Mouse (Mus musculus): ENCODE data around the gene Pvalb. TPM values are rescaled to one million over a fixed set of nuclear protein-coding genes. Genes with fewer than 3 reads are reported as not detected.

Pvalb gene
- polyA plus RNA-seq, 1 experiment from 2014 or later = 0.28 TPM

DNA sequence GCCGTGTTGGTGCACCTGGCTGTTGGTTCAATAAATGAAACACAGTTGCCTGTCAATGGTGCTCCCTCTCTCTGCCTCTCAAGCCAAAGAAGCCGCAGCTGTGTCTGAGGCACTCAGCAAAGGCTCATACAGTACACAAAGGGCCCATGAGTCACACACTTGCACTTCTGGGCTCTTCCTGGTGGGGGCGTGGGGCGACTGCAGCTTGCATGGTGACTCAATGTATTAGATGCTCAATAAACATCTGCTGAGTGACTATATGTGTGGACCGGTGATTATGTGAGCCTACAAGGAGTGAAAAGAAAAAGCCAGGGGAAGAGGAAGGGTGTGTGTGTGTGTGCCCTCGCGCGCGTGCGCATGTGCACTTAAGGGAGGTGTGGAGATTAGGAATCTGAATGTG lies 34.5 kb downstream of the Pvalb start:
- no peak overlapping the region for H3K4me2 ChIP-seq (ENCODE audit: low read depth, low read length)
- H3K27ac ChIP-seq (ENCODE audit: low read length) = no peak overlapping the region
- 89% methylated on average over 10 of the region's 10 CpGs for WGBS

DNA sequence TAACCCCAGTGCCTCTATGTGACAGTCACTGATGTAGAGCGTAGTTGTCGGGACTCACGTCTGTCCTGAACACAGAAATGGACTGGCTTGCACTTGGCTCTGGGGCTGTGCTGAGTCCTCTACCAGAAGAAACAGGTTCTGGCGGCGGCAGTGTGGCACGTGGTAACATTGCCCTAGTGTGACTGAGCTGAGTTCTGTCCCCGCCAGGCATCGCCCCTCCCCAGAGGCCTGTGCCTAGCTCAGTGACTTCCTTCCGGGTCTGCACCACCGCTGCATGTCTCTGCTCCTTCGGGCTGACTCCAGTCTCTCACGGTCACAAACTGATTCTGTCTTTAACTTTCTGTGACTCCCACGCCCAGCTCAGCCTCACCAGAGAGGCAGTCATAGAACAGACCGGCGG lies 35.5 kb downstream of the Pvalb start:
- H3K4me3 ChIP-seq (replicated peaks; ENCODE audit: low read length) = no peak overlapping the region
- peaks cover 14% of the 10 kb centered on the region for H3K4me1 ChIP-seq (ENCODE audit: control insufficient read depth, insufficient read depth, low read length)
- no peaks in the 10 kb centered on the region for H3K36me3 ChIP-seq (ENCODE audit: control insufficient read depth, insufficient read depth, low read length)
- H3K9ac ChIP-seq (ENCODE audit: low read length) = no peak overlapping the region
- WGBS = 91% methylated on average over 15 of the region's 15 CpGs
- no peak overlapping the region for H3K27ac ChIP-seq (ENCODE audit: low read length)
- H3K27me3 ChIP-seq (ENCODE audit: control insufficient read depth, insufficient read depth, low read length) = no peaks in the 10 kb centered on the region
- no peak for ATAC-seq (ENCODE audit: insufficient read depth, low FRiP score)
- H3K9me3 ChIP-seq (replicated peaks; ENCODE audit: control insufficient read depth, low read length) = no peaks in the 10 kb centered on the region
- H3K4me2 ChIP-seq (ENCODE audit: low read depth, low read length) = no peak overlapping the region

More for the DNA sequence above, 34.5 kb downstream of the Pvalb start:
- no peaks in the 10 kb centered on the region for H3K27me3 ChIP-seq (ENCODE audit: control insufficient read depth, insufficient read depth, low read length)
- no peaks in the 10 kb centered on the region for H3K9me3 ChIP-seq (replicated peaks; ENCODE audit: control insufficient read depth, low read length)
- no peak for ATAC-seq (ENCODE audit: insufficient read depth, low FRiP score)
- H3K4me3 ChIP-seq (replicated peaks; ENCODE audit: low read length) = no peak overlapping the region
- peaks cover 14% of the 10 kb centered on the region for H3K4me1 ChIP-seq (ENCODE audit: control insufficient read depth, insufficient read depth, low read length)
- no peak overlapping the region for H3K9ac ChIP-seq (ENCODE audit: low read length)
- no peaks in the 10 kb centered on the region for H3K36me3 ChIP-seq (ENCODE audit: control insufficient read depth, insufficient read depth, low read length)

GRCm38 (mm10) chr15:78169566-78169965 lies 36.6 kb downstream of the Pvalb start:
- WGBS = 73% methylated on average over 11 of the region's 11 CpGs
- H3K9me3 ChIP-seq (replicated peaks; ENCODE audit: control insufficient read depth, low read length) = no peaks in the 10 kb centered on the region
- peaks cover 10% of the 10 kb centered on the region for H3K4me1 ChIP-seq (ENCODE audit: control insufficient read depth, insufficient read depth, low read length)
- no peak overlapping the region for H3K4me2 ChIP-seq (ENCODE audit: low read depth, low read length)
- no peak for ATAC-seq (ENCODE audit: insufficient read depth, low FRiP score)
- no peak overlapping the region for H3K4me3 ChIP-seq (replicated peaks; ENCODE audit: low read length)
- H3K9ac ChIP-seq (ENCODE audit: low read length) = no peak overlapping the region
- no peaks in the 10 kb centered on the region for H3K27me3 ChIP-seq (ENCODE audit: control insufficient read depth, insufficient read depth, low read length)
- no peaks in the 10 kb centered on the region for H3K36me3 ChIP-seq (ENCODE audit: control insufficient read depth, insufficient read depth, low read length)
- H3K27ac ChIP-seq (ENCODE audit: low read length) = no peak overlapping the region

DNA sequence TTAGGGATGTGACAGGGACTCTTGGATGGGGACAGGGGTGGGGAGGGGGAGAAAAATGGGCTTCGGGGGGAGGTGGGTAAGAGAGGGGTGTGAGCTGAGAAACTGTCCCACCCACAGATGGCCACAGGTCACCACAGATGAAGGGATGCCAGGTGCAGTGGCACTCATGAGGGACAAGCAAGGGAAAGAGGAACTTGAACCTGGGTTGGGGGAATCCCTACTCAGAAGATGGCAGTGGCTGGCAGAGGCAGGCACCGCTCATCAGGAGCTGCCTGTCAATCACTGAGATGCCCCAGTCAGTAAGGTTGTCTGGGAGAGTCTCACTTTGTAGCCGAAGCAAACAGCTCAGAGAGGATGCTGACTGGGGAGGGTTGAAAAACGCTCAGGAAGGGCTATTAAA lies 40.9 kb downstream of the Pvalb start:
- WGBS = 86% methylated on average over 4 of the region's 4 CpGs
- ATAC-seq (ENCODE audit: insufficient read depth, low FRiP score) = no peak

DNA sequence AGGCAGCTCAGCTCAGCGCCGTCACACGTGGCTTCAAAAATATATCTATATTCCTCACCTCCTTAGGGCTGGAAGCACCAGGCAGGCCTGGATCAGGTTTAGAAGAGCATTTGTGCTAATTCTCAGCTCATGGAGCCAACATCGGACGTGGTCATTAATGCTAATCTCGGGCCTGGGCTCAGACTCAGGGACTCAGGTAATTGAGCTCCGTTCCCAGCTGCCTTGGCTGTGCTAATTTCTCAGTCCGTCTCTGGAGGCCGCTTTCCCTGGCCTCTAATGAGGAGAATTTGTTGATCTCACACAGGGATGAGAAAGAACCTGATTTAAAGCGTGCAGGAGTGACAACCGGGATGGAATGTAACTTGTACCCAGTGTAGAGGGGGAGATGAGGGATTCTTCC lies 41.7 kb downstream of the Pvalb start:
- ATAC-seq (ENCODE audit: insufficient read depth, low FRiP score) = no peak
- Histone ChIP-seq H3K9ac (ENCODE audit: low read length) (no peak overlapping the region), H3K4me1 (ENCODE audit: control insufficient read depth, insufficient read depth, low read length) (no peaks in the 10 kb centered on the region), H3K4me2 (ENCODE audit: low read depth, low read length) (no peak overlapping the region), H3K36me3 (ENCODE audit: control insufficient read depth, insufficient read depth, low read length) (no peaks in the 10 kb centered on the region), H3K9me3 (replicated peaks; ENCODE audit: control insufficient read depth, low read length) (no peaks in the 10 kb centered on the region), H3K4me3 (replicated peaks; ENCODE audit: low read length) (no peak overlapping the region), H3K27me3 (ENCODE audit: control insufficient read depth, insufficient read depth, low read length) (no peaks in the 10 kb centered on the region), H3K27ac (ENCODE audit: low read length) (no peak overlapping the region)
- 88% methylated on average over 11 of the region's 11 CpGs for WGBS

More for the DNA sequence above, 40.9 kb downstream of the Pvalb start:
- Histone ChIP-seq H3K27me3 (ENCODE audit: control insufficient read depth, insufficient read depth, low read length) (no peaks in the 10 kb centered on the region), H3K36me3 (ENCODE audit: control insufficient read depth, insufficient read depth, low read length) (no peaks in the 10 kb centered on the region), H3K9me3 (replicated peaks; ENCODE audit: control insufficient read depth, low read length) (no peaks in the 10 kb centered on the region), H3K27ac (ENCODE audit: low read length) (no peak overlapping the region), H3K4me3 (replicated peaks; ENCODE audit: low read length) (no peak overlapping the region), H3K4me1 (ENCODE audit: control insufficient read depth, insufficient read depth, low read length) (no peaks in the 10 kb centered on the region), H3K9ac (ENCODE audit: low read length) (no peak overlapping the region), H3K4me2 (ENCODE audit: low read depth, low read length) (no peak overlapping the region)

- Histone ChIP-seq H3K27me3 (ENCODE audit: control insufficient read depth, insufficient read depth, low read length) (no peaks in the 10 kb centered on the region), H3K27ac (ENCODE audit: low read length) (no peak overlapping the region), H3K4me3 (replicated peaks; ENCODE audit: low read length) (no peak overlapping the region), H3K9ac (ENCODE audit: low read length) (no peak overlapping the region), H3K4me2 (ENCODE audit: low read depth, low read length) (no peak overlapping the region), H3K4me1 (ENCODE audit: control insufficient read depth, insufficient read depth, low read length) (no peaks in the 10 kb centered on the region), H3K36me3 (ENCODE audit: control insufficient read depth, insufficient read depth, low read length) (no peaks in the 10 kb centered on the region), H3K9me3 (replicated peaks; ENCODE audit: control insufficient read depth, low read length) (no peaks in the 10 kb centered on the region)
- no peak for ATAC-seq (ENCODE audit: insufficient read depth, low FRiP score)
- 75% methylated on average over 9 of the region's 9 CpGs for WGBS
Observed at GRCm38 (mm10) chr15:78161946-78162345, 44.3 kb downstream of the Pvalb start.

- H3K27ac ChIP-seq (ENCODE audit: low read length) = no peak overlapping the region
- H3K27me3 ChIP-seq (ENCODE audit: control insufficient read depth, insufficient read depth, low read length) = no peaks in the 10 kb centered on the region
- no peaks in the 10 kb centered on the region for H3K36me3 ChIP-seq (ENCODE audit: control insufficient read depth, insufficient read depth, low read length)
- H3K9me3 ChIP-seq (replicated peaks; ENCODE audit: control insufficient read depth, low read length) = no peaks in the 10 kb centered on the region
- no peak overlapping the region for H3K9ac ChIP-seq (ENCODE audit: low read length)
- H3K4me2 ChIP-seq (ENCODE audit: low read depth, low read length) = no peak overlapping the region
- whole genome bisulfite sequencing = 71% methylated on average over 5 of the region's 5 CpGs
- ATAC-seq (ENCODE audit: insufficient read depth, low FRiP score) = no peak
- no peak overlapping the region for H3K4me3 ChIP-seq (replicated peaks; ENCODE audit: low read length)
- no peaks in the 10 kb centered on the region for H3K4me1 ChIP-seq (ENCODE audit: control insufficient read depth, insufficient read depth, low read length)
Observed at GRCm38 (mm10) chr15:78158335-78158734, 47.9 kb downstream of the Pvalb start.

- no peak overlapping the region for H3K4me2 ChIP-seq (ENCODE audit: low read depth, low read length)
- no peak overlapping the region for H3K9ac ChIP-seq (ENCODE audit: low read length)
- H3K4me1 ChIP-seq (ENCODE audit: control insufficient read depth, insufficient read depth, low read length) = no peaks in the 10 kb centered on the region
- no peak overlapping the region for H3K27ac ChIP-seq (ENCODE audit: low read length)
- no peaks in the 10 kb centered on the region for H3K9me3 ChIP-seq (replicated peaks; ENCODE audit: control insufficient read depth, low read length)
- no peaks in the 10 kb centered on the region for H3K36me3 ChIP-seq (ENCODE audit: control insufficient read depth, insufficient read depth, low read length)
- no peaks in the 10 kb centered on the region for H3K27me3 ChIP-seq (ENCODE audit: control insufficient read depth, insufficient read depth, low read length)
- no peak for ATAC-seq (ENCODE audit: insufficient read depth, low FRiP score)
- no peak overlapping the region for H3K4me3 ChIP-seq (replicated peaks; ENCODE audit: low read length)
- 78% methylated on average over 4 of the region's 4 CpGs for WGBS
Observed at GRCm38 (mm10) chr15:78157824-78158223, 48.4 kb downstream of the Pvalb start.

DNA sequence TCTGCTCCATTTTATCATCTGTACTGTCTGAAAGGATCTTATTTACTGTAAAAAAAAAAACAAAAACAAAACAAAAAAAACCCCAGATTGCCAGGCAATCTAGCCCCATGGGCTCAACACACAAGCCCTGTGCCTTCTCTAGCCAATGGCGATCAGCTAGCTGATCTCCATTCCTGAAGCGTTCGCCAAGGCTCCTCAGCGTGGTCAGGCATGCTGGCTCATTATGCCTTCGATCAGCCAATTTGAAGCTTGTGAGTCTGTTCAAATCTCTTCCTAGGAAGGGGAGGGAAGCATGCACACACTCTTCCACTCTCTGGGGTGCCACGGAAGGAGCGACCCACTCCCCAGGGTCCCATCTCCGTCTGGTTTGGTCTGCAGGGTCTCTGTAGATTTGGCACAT lies 48.9 kb downstream of the Pvalb start:
- Histone ChIP-seq H3K27me3 (ENCODE audit: control insufficient read depth, insufficient read depth, low read length) (no peaks in the 10 kb centered on the region), H3K4me1 (ENCODE audit: control insufficient read depth, insufficient read depth, low read length) (no peaks in the 10 kb centered on the region), H3K4me3 (replicated peaks; ENCODE audit: low read length) (no peak overlapping the region), H3K27ac (ENCODE audit: low read length) (no peak overlapping the region), H3K36me3 (ENCODE audit: control insufficient read depth, insufficient read depth, low read length) (no peaks in the 10 kb centered on the region), H3K9ac (ENCODE audit: low read length) (no peak overlapping the region), H3K9me3 (replicated peaks; ENCODE audit: control insufficient read depth, low read length) (no peaks in the 10 kb centered on the region), H3K4me2 (ENCODE audit: low read depth, low read length) (no peak overlapping the region)
- 76% methylated on average over 8 of the region's 8 CpGs for WGBS
- ATAC-seq (ENCODE audit: insufficient read depth, low FRiP score) = no peak

DNA sequence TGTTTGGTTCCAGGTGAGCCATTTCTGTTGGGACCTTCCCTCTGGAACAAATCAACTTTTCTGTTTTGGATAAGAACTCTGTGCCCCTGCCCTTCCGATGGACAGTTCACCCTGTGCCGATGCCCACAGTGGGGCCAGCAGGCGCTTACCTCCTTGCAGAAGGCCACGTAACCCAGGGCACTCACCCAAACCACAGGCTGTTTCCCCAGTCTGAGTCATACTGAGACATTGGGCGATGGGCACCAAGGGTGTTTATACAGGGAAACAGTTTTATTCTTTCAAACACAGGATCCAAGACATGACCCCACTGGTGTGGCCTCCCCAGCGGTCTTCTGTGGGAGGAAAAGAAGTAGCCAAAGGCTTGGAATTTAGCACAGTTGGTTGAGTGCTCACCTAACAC lies 50.8 kb downstream of the Pvalb start:
- Histone ChIP-seq H3K27ac (ENCODE audit: low read length) (no peak overlapping the region), H3K4me1 (ENCODE audit: control insufficient read depth, insufficient read depth, low read length) (no peaks in the 10 kb centered on the region), H3K4me3 (replicated peaks; ENCODE audit: low read length) (no peak overlapping the region), H3K36me3 (ENCODE audit: control insufficient read depth, insufficient read depth, low read length) (no peaks in the 10 kb centered on the region), H3K9ac (ENCODE audit: low read length) (no peak overlapping the region), H3K4me2 (ENCODE audit: low read depth, low read length) (no peak overlapping the region), H3K9me3 (replicated peaks; ENCODE audit: control insufficient read depth, low read length) (no peaks in the 10 kb centered on the region), H3K27me3 (ENCODE audit: control insufficient read depth, insufficient read depth, low read length) (no peaks in the 10 kb centered on the region)
- no peak for ATAC-seq (ENCODE audit: insufficient read depth, low FRiP score)
- WGBS = 84% methylated on average over 6 of the region's 6 CpGs
